Mouse (Mus musculus) kidney, postnatal 14 days (tissue): Measurements from ENCODE around the gene Vegfb.
A peak's percentile ranks its signal among the peaks of the same experiment; 100 is the strongest.
"Not testable (repeated sequence)": the region's sequence is repeated elsewhere in the genome, so short reads cannot be mapped to it uniquely, and the experiment has no call there.

Experiments used
- DNase-seq: peaks from one replicate; pipeline ENCODE4 v3.0.0; 2022; ENCODE audit warnings: mixed read lengths

Gene Vegfb

GRCm38 (mm10) chr19:6991166-6991565 is 3.7 kb upstream of the Vegfb start:
- DNase-seq, result not testable (repeated sequence)

GRCm38 (mm10) chr19:6990712-6991111 is 3.3 kb upstream of the Vegfb start:
- DNase-seq, result no peak

DNA sequence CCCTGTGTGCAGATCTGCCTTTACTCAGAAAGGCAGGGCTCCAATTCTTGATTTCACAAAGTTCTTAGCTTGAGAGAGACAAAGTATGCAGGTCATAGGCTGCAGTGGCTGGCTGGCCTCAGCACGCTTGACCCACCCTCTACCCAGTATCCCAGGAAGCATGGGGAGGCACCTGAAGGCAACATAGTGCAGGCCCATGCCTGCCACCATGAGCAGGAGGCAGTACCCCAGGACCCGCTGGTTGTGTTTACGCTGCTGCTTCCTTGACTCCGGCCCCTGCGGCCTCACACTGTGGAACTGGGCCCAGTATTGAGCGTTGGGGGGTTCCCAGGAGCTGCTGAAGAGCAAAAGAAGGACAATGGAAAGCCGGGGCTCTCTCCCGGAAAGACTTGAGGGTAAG is 1.8 kb upstream of the Vegfb start:
- no peak for DNase-seq

GRCm38 (mm10) chr19:6987904-6988285 is 444 bp upstream of the Vegfb start:
- no peak for DNase-seq

GRCm38 (mm10) chr19:6985951-6986708 is 1.3 kb downstream of the Vegfb start:
- DNase-seq, result no peak

GRCm38 (mm10) chr19:6985300-6985699 is 2.2 kb downstream of the Vegfb start:
- DNase-seq, result no peak

DNA sequence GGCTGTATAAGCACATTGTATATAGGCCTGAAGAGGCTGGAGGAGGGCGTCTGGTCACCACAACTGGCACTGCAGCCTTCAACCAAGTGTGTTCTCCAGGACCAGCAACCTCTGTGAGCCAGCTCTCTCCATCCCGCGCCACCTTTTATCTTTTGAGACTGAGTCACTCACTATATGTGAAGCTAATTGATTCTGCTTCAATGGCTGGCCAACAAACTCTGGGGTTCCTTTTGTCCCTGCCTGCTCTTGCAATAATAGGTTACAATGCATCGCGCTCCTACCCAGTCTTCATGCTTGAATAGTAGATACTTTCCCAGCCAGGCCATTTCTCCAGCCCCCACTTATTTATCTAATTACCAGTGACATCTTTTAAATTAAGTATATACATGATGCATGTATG is 3.8 kb downstream of the Vegfb start:
- no peak for DNase-seq

GRCm38 (mm10) chr19:6981465-6981864 is 6.0 kb downstream of the Vegfb start:
- DNase-seq, result no peak

DNA sequence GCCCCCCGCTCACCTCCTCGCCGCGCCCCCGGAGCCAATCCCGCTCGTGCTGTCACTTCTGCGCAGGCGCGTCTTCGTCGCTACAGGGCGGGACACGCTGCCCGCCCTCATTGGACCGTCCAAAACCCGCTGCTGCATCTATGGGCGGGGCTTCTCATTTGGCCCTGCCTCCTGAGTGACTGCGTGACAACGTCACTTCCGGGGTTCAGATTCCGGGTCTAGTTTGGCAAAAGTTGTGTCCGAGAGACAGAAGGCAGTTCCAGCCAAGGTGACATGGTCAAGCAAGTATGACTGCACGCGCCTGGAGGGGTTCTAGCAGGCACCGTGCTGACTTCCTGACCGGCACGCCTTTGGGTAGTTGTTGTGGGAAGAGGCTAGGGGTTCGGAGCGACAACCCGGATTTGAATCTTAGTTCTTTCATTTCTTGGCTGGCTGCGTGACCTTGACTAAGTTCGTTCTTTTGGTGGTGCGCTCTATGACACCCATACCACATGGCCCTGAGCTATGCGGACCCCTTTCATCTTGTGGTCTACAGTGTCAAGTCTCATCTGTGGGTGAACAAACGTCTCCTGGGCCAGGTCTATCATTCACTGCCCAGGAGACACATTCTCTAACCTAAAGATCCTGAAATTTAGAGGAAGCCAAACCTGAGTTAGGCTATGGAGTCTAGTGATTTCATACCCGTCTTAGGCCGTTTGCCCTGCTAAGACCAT is 6.9 kb downstream of the Vegfb start, which contains the start of gene Fkbp2:
Gene Fkbp2 (minus strand): TSS at position 121 of the 713 bp plus-strand sequence.
- peak; percentile 99 for DNase-seq

GRCm38 (mm10) chr19:6979486-6980380 is 7.7 kb downstream of the Vegfb start:
- peak; percentile 100 for DNase-seq

- DNase-seq, result peak; percentile 43
Observed at GRCm38 (mm10) chr19:6979001-6979479, 8.4 kb downstream of the Vegfb start.

DNA sequence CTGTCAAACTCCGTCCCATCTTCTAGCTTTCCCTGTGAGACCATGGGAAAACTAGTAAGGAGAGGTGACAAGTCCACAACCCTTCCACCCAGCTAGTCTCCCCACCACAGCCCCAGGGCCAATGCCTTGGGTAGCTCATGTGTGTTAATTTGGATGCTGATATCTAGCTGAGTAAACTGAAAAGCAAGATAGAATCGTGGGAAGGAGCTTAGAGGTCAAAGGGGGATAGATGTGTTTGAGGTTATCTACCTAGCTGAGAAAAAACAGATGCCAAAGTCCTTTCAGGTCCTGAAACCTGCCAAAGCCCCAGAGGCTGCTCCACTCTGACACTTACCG is 8.8 kb downstream of the Vegfb start:
- DNase-seq, result no peak

GRCm38 (mm10) chr19:6977759-6978638 is 9.5 kb downstream of the Vegfb start:
- DNase-seq, result no peak

DNA sequence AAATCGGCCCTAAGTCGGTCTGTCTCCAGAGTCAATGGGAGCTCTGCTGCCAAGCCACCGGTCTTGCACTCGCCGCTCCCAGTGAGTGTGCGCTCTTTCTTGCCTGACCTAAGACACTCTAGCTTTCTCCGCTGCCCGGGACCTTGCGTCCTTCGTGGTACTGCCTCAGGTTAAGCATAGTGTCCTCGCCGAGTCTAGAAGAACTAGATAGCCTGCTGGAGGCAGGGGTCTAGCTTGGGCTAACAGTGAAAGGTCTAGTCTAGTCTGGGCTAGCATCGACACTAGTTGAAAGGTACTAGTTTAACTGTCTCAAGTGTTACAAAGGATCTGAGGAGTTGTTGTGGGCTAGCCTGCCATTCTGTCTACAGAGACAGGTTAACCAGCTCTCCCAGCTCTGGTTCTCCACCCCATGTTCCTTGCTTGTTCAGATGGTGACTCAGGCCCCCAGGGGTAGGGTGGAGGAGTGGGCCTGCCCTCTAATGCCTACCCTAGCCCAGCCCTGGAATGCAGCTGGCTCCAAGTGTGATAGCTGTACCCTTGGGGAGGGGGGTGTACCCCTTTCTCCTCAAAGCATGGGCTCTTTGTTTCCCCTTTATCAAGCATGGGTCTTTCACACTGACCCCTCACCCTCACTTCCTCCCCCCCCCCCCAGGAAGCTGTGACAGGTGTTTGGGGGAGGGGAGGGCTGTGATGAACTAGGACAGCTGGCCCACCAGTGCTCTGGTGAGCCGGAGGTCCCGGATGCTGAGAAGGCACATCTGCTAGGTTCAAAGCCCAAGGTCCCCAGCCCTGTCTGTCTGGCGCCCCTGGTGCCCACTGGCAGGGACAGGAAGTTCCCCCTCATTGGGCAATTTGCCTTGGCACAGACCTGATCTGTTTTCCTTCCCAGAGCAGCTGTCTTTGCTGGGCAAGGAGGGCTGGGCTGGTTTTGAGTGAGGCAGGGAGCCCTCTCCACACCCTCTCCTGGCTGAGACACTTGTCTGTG is 11.6 kb downstream of the Vegfb start, which contains the start of gene Plcb3:
Gene Plcb3 (minus strand): TSS at position 934 of the 985 bp plus-strand sequence.
- DNase-seq, result peak; percentile 76

- peak; percentile 89 for DNase-seq
Observed at GRCm38 (mm10) chr19:6974211-6975205, 12.9 kb downstream of the Vegfb start, which contains the start of gene Ppp1r14b. Gene Ppp1r14b (plus strand): TSS chr19:6974968.

DNA sequence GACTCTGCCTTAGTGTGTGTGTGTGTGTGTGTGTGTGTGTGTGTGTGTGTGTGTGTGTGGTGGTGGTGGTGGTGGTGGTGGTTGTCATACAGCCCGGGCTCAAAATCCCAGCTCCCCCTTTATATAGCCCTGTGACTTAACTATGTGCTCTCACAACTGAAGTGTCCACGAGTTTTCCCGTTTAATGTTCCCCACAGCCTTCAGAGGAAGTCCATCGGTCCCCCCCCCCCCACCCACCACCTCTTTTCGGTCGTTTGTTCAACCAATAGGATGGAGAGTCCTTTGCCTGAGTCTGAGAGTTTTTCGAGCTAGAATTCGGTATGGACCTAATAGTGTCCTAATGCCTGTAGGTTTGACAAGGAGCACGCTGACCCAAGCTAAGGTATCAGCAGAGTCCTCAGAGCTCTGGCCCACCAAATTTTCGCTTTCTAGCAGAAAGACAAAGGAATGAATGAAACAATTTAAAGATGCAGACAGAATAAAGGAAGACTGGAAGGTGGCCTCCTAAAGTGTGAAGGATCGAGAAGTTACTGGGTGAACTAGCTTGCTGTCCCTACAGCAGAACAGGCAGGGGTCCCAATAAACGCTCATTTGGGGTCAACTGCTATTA is 13.8 kb downstream of the Vegfb start:
- DNase-seq, result no peak

GRCm38 (mm10) chr19:6972247-6972917 is 15.1 kb downstream of the Vegfb start:
- DNase-seq, result no peak

DNA sequence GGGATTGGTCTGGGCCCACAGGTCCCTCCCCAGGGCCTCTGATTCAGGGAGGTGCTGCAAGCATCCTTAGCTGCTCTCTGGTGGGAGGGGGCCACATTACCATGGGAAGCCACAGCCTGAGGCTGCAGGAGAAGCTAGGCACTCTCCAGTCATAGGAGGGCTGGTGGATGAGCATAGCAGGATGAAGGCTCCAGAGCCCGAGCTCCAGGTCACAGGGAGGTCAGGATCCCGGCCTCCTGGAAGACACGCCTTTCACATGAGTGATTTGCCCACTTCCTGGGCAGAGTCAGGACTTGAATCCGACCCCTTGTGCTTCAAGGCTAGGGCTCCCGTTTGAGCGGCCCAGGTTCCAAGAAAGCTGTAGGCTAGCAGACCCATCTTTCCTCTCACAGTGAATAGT is 15.8 kb downstream of the Vegfb start:
- DNase-seq, result no peak
